Mouse (Mus musculus): ENCODE measurements at regions not wholly inside any gene's neighbourhood (a gene's known extent, or its start where the extent isn't known, plus 50 kb on each side); places are given as distances from the start of the nearest gene placed in this dataset.
"Not testable (repeated sequence)": the region's sequence is repeated elsewhere in the genome, so short reads cannot be mapped to it uniquely, and the experiment has no call there.

- peak; percentile 5 to 75 for DNase-seq (ENCODE audit: low spot score in 2 of 2)
Measured at GRCm38 (mm10) chr11:28993270-28993847, 137.2 kb upstream of the Pnpt1 start.

- DNase-seq (ENCODE audit: low spot score in 2 of 2) = no peak
Measured at GRCm38 (mm10) chr11:28998314-28999106, 132.0 kb upstream of the Pnpt1 start.

- no peak for DNase-seq (ENCODE audit: low spot score in 2 of 2)
Measured at GRCm38 (mm10) chr11:28999196-28999595, 131.3 kb upstream of the Pnpt1 start.

GRCm38 (mm10) chr11:28999620-29000019, 130.9 kb upstream of the Pnpt1 start:
- no peak for DNase-seq (ENCODE audit: low spot score in 2 of 2)

- DNase-seq (ENCODE audit: low spot score in 2 of 2) = no peak
Measured at GRCm38 (mm10) chr11:29000212-29000611, 130.3 kb upstream of the Pnpt1 start.

GRCm38 (mm10) chr11:29017406-29017805, 113.1 kb upstream of the Pnpt1 start:
- DNase-seq (ENCODE audit: low spot score in 2 of 2) = no peak

GRCm38 (mm10) chr11:29040817-29041216, 89.7 kb upstream of the Pnpt1 start:
- no peak for DNase-seq (ENCODE audit: low spot score in 2 of 2)

GRCm38 (mm10) chr11:29047985-29048610, 82.4 kb upstream of the Pnpt1 start:
- DNase-seq (ENCODE audit: low spot score in 2 of 2) = not testable (repeated sequence)

- no peak for DNase-seq (ENCODE audit: low spot score in 2 of 2)
Measured at GRCm38 (mm10) chr11:29052625-29053024, 77.9 kb upstream of the Pnpt1 start.

GRCm38 (mm10) chr11:29069586-29069985, 61.0 kb upstream of the Pnpt1 start:
- not testable (repeated sequence) for DNase-seq (ENCODE audit: low spot score in 2 of 2)

- DNase-seq (ENCODE audit: low spot score in 2 of 2) = no peak
Measured at GRCm38 (mm10) chr11:29072231-29072630, 58.3 kb upstream of the Pnpt1 start.

Measured in urinary bladder, adult 18-20 months (tissue).